Mouse (Mus musculus) CH12.LX (cell line): ENCODE measurements at regions not wholly inside any gene's neighbourhood (a gene's known extent, or its start where the extent isn't known, plus 50 kb on each side); places are given as distances from the start of the nearest gene placed in this dataset.

Experiments used
- DNase-seq: peaks from one replicate; pipeline ENCODE4 v3.0.0-alpha.2; 2013; ENCODE audit errors: extremely low read depth
- H3K27ac ChIP-seq: 2 replicates; pipeline ENCODE4 v1.5.1; 2012; ENCODE audit warnings: low read depth, mild to moderate bottlenecking, control low read depth, moderate library complexity; ENCODE audit not compliant: insufficient read depth
- H3K27me3 ChIP-seq: replicated peaks from 2 replicates; pipeline ENCODE3; 2012; ENCODE audit warnings: inconsistent platforms
- H3K36me3 ChIP-seq, 2 experiments: replicated peaks in 1 of 2; 2 replicates each; pipeline versions ENCODE3 to v1.6.1; 2012; ENCODE audit warnings: inconsistent platforms in 1 of 2, low read length in 1 of 2, mild to moderate bottlenecking in 1 of 2, mixed read lengths in 1 of 2, moderate library complexity in 1 of 2; ENCODE audit not compliant: control insufficient read depth in 1 of 2, insufficient read depth in 1 of 2
- H3K4me1 ChIP-seq, 2 experiments: 2 replicates each; pipeline ENCODE4 v1.6.1; 2012; ENCODE audit warnings: inconsistent platforms in 1 of 2, moderate library complexity in 1 of 2; ENCODE audit not compliant: insufficient read depth in 2 of 2, control insufficient read depth in 1 of 2
- H3K4me2 ChIP-seq: 2 replicates; pipeline ENCODE4 v1.6.1; 2012; ENCODE audit warnings: low read depth, mild to moderate bottlenecking, control low read depth; ENCODE audit not compliant: poor library complexity, insufficient read depth, severe bottlenecking
- H3K4me3 ChIP-seq, 3 experiments: fragments of 150-350 bp in 1 of 3; sonication (generic) in 1 of 3; replicated peaks in 1 of 3; 2 replicates each; pipeline versions ENCODE3 to v1.5.1; 2011 to 2012; ENCODE audit warnings: low read depth in 2 of 3, low read length in 2 of 3, mild to moderate bottlenecking in 2 of 3, moderate library complexity in 2 of 3, control low read depth in 1 of 3, improper control_type of control experiment in 1 of 3, inconsistent platforms in 1 of 3, mixed read lengths in 1 of 3; ENCODE audit not compliant: poor library complexity in 1 of 3
- H3K79me2 ChIP-seq: replicated peaks from 2 replicates; pipeline ENCODE4 v1.6.1; 2012; ENCODE audit warnings: mild to moderate bottlenecking, moderate library complexity; ENCODE audit not compliant: control insufficient read depth, poor library complexity, insufficient read depth, severe bottlenecking; ENCODE audit errors: extremely low read depth
- H3K9ac ChIP-seq: 2 replicates; pipeline ENCODE4 v1.6.1; 2012; ENCODE audit warnings: low read depth, mild to moderate bottlenecking, control low read depth, moderate library complexity; ENCODE audit not compliant: insufficient read depth
- H3K9me3 ChIP-seq: replicated peaks from 2 replicates; pipeline ENCODE3; 2012; ENCODE audit warnings: low read length, inconsistent platforms, mixed read lengths
- CHD2 ChIP-seq: IDR thresholded peaks from 2 replicates; pipeline ENCODE4 v1.6.1; 2011; ENCODE audit warnings: low read length, improper control_type of control experiment
- CTCF ChIP-seq, 2 experiments: IDR thresholded peaks in 1 of 2; conservative IDR thresholded peaks in 1 of 2; 2 replicates each; pipeline ENCODE4 v1.5.1; 2011 to 2012; ENCODE audit warnings: low read depth in 2 of 2, low read length in 2 of 2, improper control_type of control experiment in 1 of 2, inconsistent platforms in 1 of 2, mild to moderate bottlenecking in 1 of 2, moderate library complexity in 1 of 2
- E2F4 ChIP-seq: IDR thresholded peaks from 2 replicates; pipeline ENCODE4 v1.6.1; 2011; ENCODE audit warnings: low read depth, low read length, improper control_type of control experiment; ENCODE audit not compliant: insufficient replicate concordance
- ELF1 ChIP-seq: IDR thresholded peaks from 2 replicates; pipeline ENCODE4 v1.6.1; 2014; ENCODE audit warnings: low read depth, mild to moderate bottlenecking, inconsistent platforms, low read length, improper control_type of control experiment
- EP300 ChIP-seq: IDR thresholded peaks from 2 replicates; pipeline ENCODE4 v1.6.1; 2011; ENCODE audit warnings: low read length, improper control_type of control experiment
- HCFC1 ChIP-seq: IDR thresholded peaks from 2 replicates; pipeline ENCODE4 v1.6.1; 2012; ENCODE audit warnings: low read depth, mild to moderate bottlenecking, inconsistent platforms, low read length, improper control_type of control experiment
- JUND ChIP-seq: conservative IDR thresholded peaks from 2 replicates; pipeline ENCODE4 v1.6.1; 2011; ENCODE audit warnings: low read depth, low read length, improper control_type of control experiment
- KAT2A ChIP-seq: IDR thresholded peaks from 2 replicates; pipeline ENCODE4 v1.6.1; 2012; ENCODE audit warnings: low read length, improper control_type of control experiment, inconsistent platforms; ENCODE audit not compliant: insufficient replicate concordance
- MAX ChIP-seq: IDR thresholded peaks from 2 replicates; pipeline ENCODE4 v1.6.1; 2011; ENCODE audit warnings: low read length, improper control_type of control experiment
- POLR2A ChIP-seq: IDR thresholded peaks from 2 replicates; pipeline ENCODE4 v1.6.1; 2011; ENCODE audit warnings: low read depth, mild to moderate bottlenecking, improper control_type of control experiment, low read length
- SIN3A ChIP-seq: IDR thresholded peaks from 2 replicates; pipeline ENCODE4 v1.6.1; 2012; ENCODE audit warnings: low read length, improper control_type of control experiment, inconsistent platforms
- USF2 ChIP-seq: conservative IDR thresholded peaks from 2 replicates; pipeline ENCODE4 v1.6.1; 2011; ENCODE audit warnings: low read depth, low read length, improper control_type of control experiment
- ZC3H11A ChIP-seq: IDR thresholded peaks from 2 replicates; pipeline ENCODE4 v1.6.1; 2012; ENCODE audit warnings: low read depth, mild to moderate bottlenecking, inconsistent platforms, low read length, improper control_type of control experiment
- ZMIZ1 ChIP-seq: IDR thresholded peaks from 2 replicates; pipeline ENCODE4 v1.6.1; 2012; ENCODE audit warnings: low read depth, mild to moderate bottlenecking, inconsistent platforms, low read length, improper control_type of control experiment
- ZNF384 ChIP-seq: IDR thresholded peaks from 2 replicates; pipeline ENCODE4 v1.6.1; 2012; ENCODE audit warnings: low read depth, low read length, improper control_type of control experiment, inconsistent platforms
- dilution Hi-C: fragments of 300-500 bp; cut with MboI; formaldehyde crosslinking; loops from 2 replicates; pipeline ENCODE4 v1.14.3; 2020; ENCODE audit warnings: low sequenced_read_pairs; ENCODE audit not compliant: extremely low pct_unique_long_range_greater_than_20kb, extremely low pct_ligation_motif_present
- in situ Hi-C: fragments of 300-500 bp; cut with MboI; formaldehyde crosslinking; loops from 3 replicates; pipeline ENCODE4 v1.14.3; 2019; ENCODE audit warnings: low sequenced_read_pairs, low pct_ligation_motif_present, low pct_unique_long_range_greater_than_20kb, mixed read lengths

DNA sequence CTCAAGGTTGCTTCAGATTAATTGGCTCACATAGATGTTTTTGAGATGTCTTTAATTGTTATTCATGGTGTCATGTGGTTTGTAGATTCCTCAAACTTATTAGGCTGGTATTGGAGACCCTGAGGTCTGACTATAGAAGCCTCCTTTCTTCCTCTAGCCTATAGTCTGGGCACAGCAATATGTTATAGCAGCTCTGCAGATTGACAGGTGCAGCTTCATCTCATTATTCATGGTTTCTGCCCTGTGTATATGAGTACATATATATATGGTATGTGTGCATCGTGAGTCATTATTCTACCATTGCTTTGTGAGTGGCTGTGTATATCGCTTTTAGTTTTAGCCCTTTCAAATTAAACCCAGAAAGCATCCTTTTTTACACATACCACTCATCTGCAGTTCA lies 197.4 kb upstream of the Lcorl start:
- dilution Hi-C loops, result no loop called here
- Histone ChIP-seq H3K4me3 (no peak overlapping the region), H3K4me2 (no peak overlapping the region), H3K36me3 (no peaks in the 10 kb centered on the region), H3K9ac (no peak overlapping the region), H3K4me1 (no peaks in the 10 kb centered on the region), H3K79me2 (no peaks in the 10 kb centered on the region), H3K27me3 (no peaks in the 10 kb centered on the region), H3K27ac (no peak overlapping the region), H3K9me3 (no peaks in the 10 kb centered on the region)
- TF ChIP-seq ZNF384, result no peak
- no peak for TF ChIP-seq ZC3H11A
- no peak for TF ChIP-seq EP300
- TF ChIP-seq ELF1, result no peak
- in situ Hi-C loops, result no loop called here
- DNase-seq, result no peak

GRCm38 (mm10) chr5:46042684-46043348 lies 185.4 kb upstream of the Lcorl start:
- H3K4me1 ChIP-seq, result no peaks in the 10 kb centered on the region
- H3K4me3 ChIP-seq, result no peak overlapping the region
- H3K9me3 ChIP-seq, result no peaks in the 10 kb centered on the region
- DNase-seq, result no peak
- no peaks in the 10 kb centered on the region for H3K27me3 ChIP-seq
- no peak for TF ChIP-seq E2F4
- no peak for TF ChIP-seq SIN3A
- TF ChIP-seq JUND, result no peak
- TF ChIP-seq KAT2A, result no peak
- TF ChIP-seq HCFC1, result no peak
- no peak for TF ChIP-seq CHD2
- no peak for TF ChIP-seq CTCF (conservative IDR thresholded peaks at IDR 0.05 in 1 of 2, IDR thresholded peaks at IDR 0.05 in 1 of 2; ENCODE audit: low read depth in 2 of 2, low read length in 2 of 2)
- no peaks in the 10 kb centered on the region for H3K36me3 ChIP-seq
- no peak overlapping the region for H3K27ac ChIP-seq
- no peaks in the 10 kb centered on the region for H3K79me2 ChIP-seq
- dilution Hi-C loops (no loop called here), in situ Hi-C loops (no loop called here)
- H3K9ac ChIP-seq, result no peak overlapping the region
- H3K4me2 ChIP-seq, result no peak overlapping the region

GRCm38 (mm10) chr5:46033008-46033676 lies 175.7 kb upstream of the Lcorl start:
- Histone ChIP-seq H3K9ac (no peak overlapping the region), H3K4me1 (no peaks in the 10 kb centered on the region), H3K4me2 (no peak overlapping the region), H3K79me2 (no peaks in the 10 kb centered on the region), H3K36me3 (no peaks in the 10 kb centered on the region), H3K9me3 (no peaks in the 10 kb centered on the region), H3K27ac (no peak overlapping the region), H3K27me3 (no peaks in the 10 kb centered on the region), H3K4me3 (no peak overlapping the region)
- in situ Hi-C loops, result no loop called here
- DNase-seq, result no peak
- dilution Hi-C loops, result no loop called here
- TF ChIP-seq ELF1 (no peak), ZNF384 (no peak), POLR2A (no peak), USF2 (no peak), MAX (no peak), ZMIZ1 (no peak)
